Mouse (Mus musculus) bone marrow, adult 2 months (tissue): ENCODE measurements around the gene Smco4. TPM values are rescaled to one million over a fixed set of nuclear protein-coding genes. Genes with fewer than 3 reads are reported as not detected.
"Not testable (repeated sequence)": the region's sequence is repeated elsewhere in the genome, so short reads cannot be mapped to it uniquely, and the experiment has no call there.

Experiments
- H3K27ac ChIP-seq: fragments of 200-500 bp; 2 replicates; pipeline ENCODE4 v1.5.1; 2012; ENCODE audit warnings: low read depth, mild to moderate bottlenecking, control low read depth, inconsistent platforms, low read length; ENCODE audit not compliant: control insufficient read depth, poor library complexity, insufficient read depth
- H3K4me1 ChIP-seq: fragments of 200-500 bp; 2 replicates; pipeline ENCODE4 v1.6.1; 2011; ENCODE audit warnings: low read length; ENCODE audit not compliant: control insufficient read depth, insufficient read depth
- H3K4me3 ChIP-seq: fragments of 200-500 bp; replicated peaks from 2 replicates; pipeline ENCODE3; 2011; ENCODE audit warnings: mild to moderate bottlenecking, low read depth, low read length, control low read depth; ENCODE audit not compliant: control insufficient read depth
- CTCF ChIP-seq: fragments of 200-500 bp; IDR thresholded peaks from 2 replicates; pipeline ENCODE4 v1.5.1; 2011; ENCODE audit warnings: low read length, control low read depth; ENCODE audit not compliant: control insufficient read depth, insufficient read depth
- POLR2A ChIP-seq: fragments of 200-500 bp; IDR thresholded peaks from 2 replicates; pipeline ENCODE4 v1.6.1; 2011; ENCODE audit warnings: low read depth, mild to moderate bottlenecking, control low read depth, low read length, borderline replicate concordance; ENCODE audit not compliant: control insufficient read depth
- WGBS: fragments of 180-500 bp; shearing (Covaris S2); methylation state at CpG from one replicate; pipeline ENCODE4 v1.1.7; 2018; 5-methylcytosine and 5-hydroxymethylcytosine counted together
- polyA plus RNA-seq: library from polyadenylated mRNA; stranded (reverse); fragments of >200 nt; gene quantifications from 2 replicates; pipeline ENCODE4 v1.2.4, GENCODE M21; 2011; ENCODE audit warnings: low replicate concordance; ENCODE audit not compliant: missing spikeins, insufficient read depth, insufficient read length

Smco4 gene
- polyA plus RNA-seq, 1 experiment = 11.1 TPM

- Histone ChIP-seq H3K4me3 (no peak overlapping the region), H3K27ac (no peak overlapping the region), H3K4me1 (peaks cover 3% of the 10 kb centered on the region)
- TF ChIP-seq POLR2A (no peak), CTCF (no peak)
- WGBS = 74% methylated on average over 8 of the region's 8 CpGs
Observed at GRCm38 (mm10) chr9:15490331-15491100, 2.7 kb upstream of the Smco4 start.

- Histone ChIP-seq H3K27ac (no peak overlapping the region), H3K4me3 (no peak overlapping the region), H3K4me1 (peaks cover 3% of the 10 kb centered on the region)
- 81% methylated on average over 4 of the region's 4 CpGs for WGBS
- TF ChIP-seq CTCF = no peak
- TF ChIP-seq POLR2A = no peak
Observed at GRCm38 (mm10) chr9:15491686-15492085, 1.5 kb upstream of the Smco4 start.

GRCm38 (mm10) chr9:15492401-15492800 is 831 bp upstream of the Smco4 start:
- Histone ChIP-seq H3K27ac (no peak overlapping the region), H3K4me1 (peaks cover 3% of the 10 kb centered on the region), H3K4me3 (no peak overlapping the region)
- TF ChIP-seq CTCF (no peak), POLR2A (no peak)
- WGBS = 86% methylated on average over 9 of the region's 9 CpGs

- H3K4me1 ChIP-seq = peaks cover 3% of the 10 kb centered on the region
- WGBS = 5% methylated on average over 36 of the region's 37 CpGs
Observed at GRCm38 (mm10) chr9:15493925-15494558, 810 bp downstream of the Smco4 start.

GRCm38 (mm10) chr9:15495281-15495680 is 2.0 kb downstream of the Smco4 start:
- WGBS = 79% methylated on average over 2 of the region's 2 CpGs
- not testable (repeated sequence) for H3K4me3 ChIP-seq, H3K27ac ChIP-seq, H3K4me1 ChIP-seq

More at GRCm38 (mm10) chr9:15493925-15494558, 810 bp downstream of the Smco4 start:
- TF ChIP-seq POLR2A (no peak), CTCF (no peak)
- peak overlapping the region; percentile 66 for H3K4me3 ChIP-seq
- peak overlapping the region; percentile 48; the same call in 1 of the 2 replicates for H3K27ac ChIP-seq

GRCm38 (mm10) chr9:15495921-15496577 is 2.8 kb downstream of the Smco4 start:
- H3K4me1 ChIP-seq = no peaks in the 10 kb centered on the region
- TF ChIP-seq CTCF (no peak), POLR2A (no peak)
- no peak overlapping the region for H3K4me3 ChIP-seq
- H3K27ac ChIP-seq = no peak overlapping the region
- 88% methylated on average over 8 of the region's 8 CpGs for WGBS

GRCm38 (mm10) chr9:15500025-15500424 is 6.8 kb downstream of the Smco4 start:
- no peaks in the 10 kb centered on the region for H3K4me1 ChIP-seq
- H3K27ac ChIP-seq = no peak overlapping the region
- H3K4me3 ChIP-seq = no peak overlapping the region
- TF ChIP-seq CTCF (no peak), POLR2A (no peak)
- 93% methylated on average over 5 of the region's 5 CpGs for WGBS

GRCm38 (mm10) chr9:15501319-15502256 is 8.4 kb downstream of the Smco4 start:
- H3K4me3 ChIP-seq = no peak overlapping the region
- TF ChIP-seq POLR2A = no peak
- no peak for TF ChIP-seq CTCF
- H3K4me1 ChIP-seq = no peaks in the 10 kb centered on the region
- WGBS = 80% methylated on average over 19 of the region's 19 CpGs
- no peak overlapping the region for H3K27ac ChIP-seq
